Mouse (Mus musculus) spleen, postnatal 4 days (tissue): ENCODE data around the gene Smad6.

Source experiments
- DNase-seq, 2 experiments: peaks; one replicate each; pipeline ENCODE4 v3.0.0; 2022; ENCODE audit warnings: low spot score in 2 of 2

The Smad6 gene

DNA sequence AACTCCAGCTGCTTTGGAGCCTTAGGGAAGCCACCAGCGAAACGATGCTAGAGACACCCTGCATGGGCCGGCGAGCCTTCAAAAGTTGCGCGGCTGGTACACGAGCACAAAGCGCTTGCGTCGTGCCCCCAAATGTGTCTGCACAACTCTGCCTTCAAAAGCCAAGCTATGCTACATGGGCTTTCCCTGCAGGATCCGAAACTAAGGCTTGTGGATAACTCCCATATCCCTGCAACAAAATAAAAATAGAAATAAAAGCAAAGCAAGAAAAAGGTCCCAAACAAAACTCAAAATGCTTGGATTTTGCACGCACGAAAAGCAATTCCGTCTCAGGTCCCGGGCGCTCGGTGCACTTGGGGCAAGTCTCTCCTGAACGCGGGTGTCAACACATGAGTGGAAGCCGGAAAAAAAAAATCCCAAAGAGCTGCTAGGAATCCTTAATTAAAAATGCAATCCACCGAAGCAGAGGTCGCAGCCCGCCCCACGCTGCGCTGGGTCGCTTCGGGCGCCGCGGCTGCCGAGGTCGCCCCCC, 474 bp downstream of the Smad6 start:
- no peak for DNase-seq

- DNase-seq: peak in 1 of 2 experiments; percentile 74
Measured at GRCm38 (mm10) chr9:64020606-64021318, 1.1 kb downstream of the Smad6 start.

- peak; percentile 26 to 76 for DNase-seq
Measured at GRCm38 (mm10) chr9:64020171-64020605, 1.7 kb downstream of the Smad6 start.

DNA sequence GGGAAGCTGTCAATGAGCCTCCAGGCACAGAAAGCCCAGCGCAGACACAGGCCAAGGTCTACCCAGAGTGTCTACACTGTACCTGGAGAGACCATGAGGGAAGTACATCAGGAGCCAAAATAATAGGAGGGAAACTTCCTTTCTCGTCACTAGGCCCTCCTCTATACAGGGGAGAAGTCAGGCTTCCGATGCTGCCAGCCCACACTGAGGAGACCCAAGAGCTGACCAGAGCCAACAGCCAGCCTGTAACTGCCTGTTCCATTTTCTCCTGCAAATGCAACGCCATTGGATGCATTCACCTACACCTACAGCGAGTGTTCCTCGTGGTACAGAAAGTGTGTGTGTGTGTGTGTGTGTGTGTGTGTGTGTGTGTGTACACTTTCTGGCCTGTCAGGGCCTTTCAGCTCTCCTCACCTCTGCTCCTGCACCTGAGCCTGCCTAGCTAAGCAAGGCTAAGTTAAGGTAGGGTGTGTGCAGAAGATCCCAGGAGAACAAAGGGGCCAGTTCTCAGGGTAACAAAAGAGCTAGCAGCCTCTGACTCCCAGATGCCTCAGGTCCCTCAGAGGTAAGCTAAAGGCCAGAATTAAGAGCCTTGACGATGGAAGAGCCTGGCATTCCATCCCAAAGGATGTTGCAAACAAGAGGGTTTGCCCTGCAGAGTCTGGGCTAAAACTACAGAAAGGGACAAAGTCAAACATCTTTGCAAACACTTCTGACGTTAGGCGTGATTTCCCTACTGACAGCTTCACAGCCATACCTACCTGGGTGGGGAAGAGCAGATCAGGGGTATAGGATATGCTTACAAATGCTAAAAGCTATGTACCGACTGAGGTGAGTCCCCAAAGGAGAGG, 2.6 kb downstream of the Smad6 start:
- no peak for DNase-seq

GRCm38 (mm10) chr9:64017861-64018793, 3.7 kb downstream of the Smad6 start:
- DNase-seq: peak in 1 of 2 experiments; percentile 39

DNA sequence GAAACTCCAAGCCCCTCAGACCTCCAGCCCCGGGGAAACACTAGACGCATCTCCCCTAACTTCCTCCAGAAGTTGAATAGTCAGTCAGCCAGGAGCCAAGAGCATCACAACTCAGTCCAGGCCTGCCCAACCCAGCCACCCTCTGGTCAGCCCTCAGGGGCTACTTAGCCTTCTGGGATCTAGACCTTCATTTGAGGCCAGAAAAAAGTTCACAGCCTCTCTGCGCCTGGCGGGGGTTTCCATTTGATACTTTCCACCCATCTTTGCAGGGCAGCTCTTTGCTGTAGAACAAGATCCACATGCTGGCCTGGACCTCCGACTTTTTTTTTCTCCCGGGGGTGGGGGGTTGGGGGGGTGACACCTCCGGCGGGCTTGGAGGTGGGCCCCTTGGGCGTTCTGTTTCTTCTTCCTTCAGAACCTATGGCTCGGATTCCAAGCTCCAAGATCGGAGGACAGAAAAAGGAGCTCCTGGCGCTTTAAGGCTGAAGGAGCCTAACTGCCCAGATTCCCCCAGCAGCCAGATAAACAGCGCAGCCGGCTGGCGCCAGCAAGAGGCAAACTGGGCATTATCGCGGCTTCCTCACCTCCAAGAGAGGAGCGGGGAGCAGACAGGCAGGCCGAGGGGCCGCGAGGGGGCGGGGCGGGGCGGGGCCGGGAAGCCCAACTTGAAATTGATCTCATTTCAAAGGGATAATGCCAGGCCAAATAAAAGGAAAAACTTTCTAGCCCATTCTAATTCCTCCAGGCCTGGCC, 5.0 kb downstream of the Smad6 start:
- DNase-seq: peak in 1 of 2 experiments; percentile 25

GRCm38 (mm10) chr9:64016092-64016491, 5.8 kb downstream of the Smad6 start:
- no peak for DNase-seq

DNA sequence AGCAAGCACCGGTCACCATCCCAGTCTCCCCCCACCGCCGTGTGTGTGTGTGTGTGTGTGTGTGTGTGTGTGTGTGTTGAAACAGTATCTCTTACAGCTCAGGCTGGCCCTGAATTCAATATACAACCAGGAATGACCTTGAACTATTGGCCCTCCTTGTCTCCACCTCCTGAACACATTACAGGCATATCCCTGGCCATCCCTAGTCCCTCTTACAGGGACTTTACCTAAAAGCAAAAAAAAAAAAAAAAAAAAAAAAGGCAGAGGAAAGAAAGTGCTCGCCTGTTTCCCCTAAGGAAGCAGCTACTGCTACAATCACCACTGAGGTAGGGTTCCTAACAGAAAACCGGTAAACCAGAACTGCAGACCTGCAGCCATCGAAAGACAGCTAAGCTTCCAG, 7.1 kb downstream of the Smad6 start:
- no peak for DNase-seq

DNA sequence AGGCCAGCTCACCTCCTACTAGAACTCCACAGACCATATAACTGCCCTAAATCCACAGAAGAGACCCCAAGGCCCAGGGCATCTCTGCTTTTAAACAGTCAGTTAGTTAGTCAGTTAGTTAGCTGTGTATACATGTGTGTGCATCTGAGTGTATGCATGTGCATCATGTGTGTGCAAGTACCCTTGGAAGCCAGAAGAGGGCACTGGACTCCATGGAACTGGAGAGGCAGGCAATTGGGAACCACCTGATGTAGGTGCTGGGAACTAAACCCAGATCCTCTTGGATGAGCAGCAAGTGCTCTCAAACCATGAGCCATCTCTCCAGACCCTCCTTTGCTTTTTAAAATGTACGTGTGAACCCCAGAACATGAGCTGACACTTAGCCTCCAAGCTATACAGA, 10.5 kb downstream of the Smad6 start:
- no peak for DNase-seq

GRCm38 (mm10) chr9:64002981-64003380, 18.9 kb downstream of the Smad6 start:
- DNase-seq: no peak

DNA sequence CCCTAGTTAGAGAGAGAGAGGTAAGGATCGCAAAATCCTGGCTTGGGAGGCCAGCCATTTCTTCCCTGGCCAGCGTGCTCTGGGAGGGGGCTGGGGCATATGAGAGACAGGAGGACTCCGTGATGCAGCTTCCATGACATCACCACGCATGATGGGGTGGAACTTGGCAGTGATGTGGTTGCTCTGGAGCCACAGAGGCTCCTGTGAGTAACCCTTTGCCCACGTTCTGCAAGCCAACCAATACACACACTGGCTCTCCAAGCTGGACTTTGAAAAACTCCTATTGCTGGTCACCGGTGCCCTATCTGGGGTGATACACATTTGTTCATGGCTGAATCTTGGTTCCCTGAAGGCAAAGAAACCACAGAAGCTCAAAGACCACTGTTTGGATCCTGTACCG, 20.8 kb downstream of the Smad6 start:
- no peak for DNase-seq

- DNase-seq: no peak
Measured at GRCm38 (mm10) chr9:64000085-64000484, 21.8 kb downstream of the Smad6 start.

- DNase-seq: no peak
Measured at GRCm38 (mm10) chr9:63999194-63999593, 22.7 kb downstream of the Smad6 start.

GRCm38 (mm10) chr9:63998026-63998425, 23.8 kb downstream of the Smad6 start:
- no peak for DNase-seq

DNA sequence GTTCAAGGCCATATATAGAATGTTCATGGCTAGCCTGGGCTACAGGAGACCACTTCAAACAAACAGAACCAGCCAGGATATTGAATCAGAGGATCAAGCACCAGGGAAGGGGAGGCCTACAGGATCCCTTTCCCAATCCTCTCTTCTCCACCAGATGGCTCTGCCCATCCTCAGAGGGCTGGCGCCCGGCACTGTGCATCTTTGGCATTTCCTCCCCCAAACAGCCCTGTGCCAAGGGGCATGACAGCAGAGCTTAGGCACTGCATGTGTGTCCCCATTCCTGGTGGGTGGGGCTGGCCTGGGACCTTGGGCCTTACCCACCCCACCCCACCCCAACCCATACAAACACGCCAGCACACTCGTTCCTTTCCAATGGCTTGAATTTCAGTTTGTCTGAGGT, 24.4 kb downstream of the Smad6 start:
- no peak for DNase-seq

DNA sequence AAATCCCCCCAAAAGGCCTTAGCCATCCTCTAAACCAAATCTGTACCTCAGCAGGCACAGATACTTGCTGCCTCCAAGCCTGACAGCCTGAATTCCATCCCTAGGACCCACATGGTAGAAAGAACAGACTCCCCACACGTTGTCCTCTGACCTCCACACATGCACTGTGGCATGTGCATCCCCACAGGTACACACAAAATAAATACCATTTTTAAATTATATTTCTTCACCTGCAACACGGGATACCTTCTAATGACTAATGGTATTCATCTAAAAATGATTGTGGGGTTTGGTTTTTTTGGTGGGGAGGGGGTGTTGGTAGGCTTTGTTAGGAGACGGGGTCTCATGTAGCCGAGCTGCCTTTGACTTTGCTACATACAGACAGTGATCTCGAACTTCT, 28.6 kb downstream of the Smad6 start:
- no peak for DNase-seq

GRCm38 (mm10) chr9:63992761-63993160, 29.1 kb downstream of the Smad6 start:
- no peak for DNase-seq

DNA sequence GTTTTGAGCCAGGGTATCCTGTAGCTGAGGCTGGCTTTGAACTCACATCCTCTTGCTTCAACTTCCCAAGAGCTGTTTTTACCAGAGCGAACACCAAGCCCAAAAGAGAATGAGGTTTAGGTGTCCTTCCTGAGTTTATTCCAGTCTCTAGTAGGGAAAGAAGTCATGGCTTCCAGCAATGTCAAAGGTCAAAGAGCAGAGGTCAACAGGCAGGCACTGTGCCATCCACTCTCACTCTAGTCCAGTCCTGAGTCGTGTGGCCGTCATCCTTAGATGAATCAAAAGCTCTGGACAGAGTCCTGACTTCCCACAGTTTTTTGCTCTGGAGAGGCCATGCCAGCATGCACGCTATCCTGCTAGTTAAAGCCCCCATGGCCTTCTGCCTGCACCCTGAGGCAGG, 30.7 kb downstream of the Smad6 start:
- no peak for DNase-seq

GRCm38 (mm10) chr9:63989641-63990040, 32.2 kb downstream of the Smad6 start:
- DNase-seq: no peak

- DNase-seq: no peak
Measured at GRCm38 (mm10) chr9:63989214-63989613, 32.6 kb downstream of the Smad6 start.

GRCm38 (mm10) chr9:63985125-63985524, 36.7 kb downstream of the Smad6 start:
- no peak for DNase-seq
